Mouse (Mus musculus) liver, embryonic 14.5 days (tissue): ENCODE data around the gene Tkfc.

Experiments
- CTCF ChIP-seq: IDR thresholded peaks from 2 replicates; pipeline ENCODE4 v1.5.1; 2016; ENCODE audit warnings: antibody characterized with exemption, low read depth, control low read depth
- EP300 ChIP-seq: IDR thresholded peaks from 2 replicates; pipeline ENCODE4 v1.6.1; 2016; ENCODE audit warnings: antibody characterized with exemption, low read depth

DNA sequence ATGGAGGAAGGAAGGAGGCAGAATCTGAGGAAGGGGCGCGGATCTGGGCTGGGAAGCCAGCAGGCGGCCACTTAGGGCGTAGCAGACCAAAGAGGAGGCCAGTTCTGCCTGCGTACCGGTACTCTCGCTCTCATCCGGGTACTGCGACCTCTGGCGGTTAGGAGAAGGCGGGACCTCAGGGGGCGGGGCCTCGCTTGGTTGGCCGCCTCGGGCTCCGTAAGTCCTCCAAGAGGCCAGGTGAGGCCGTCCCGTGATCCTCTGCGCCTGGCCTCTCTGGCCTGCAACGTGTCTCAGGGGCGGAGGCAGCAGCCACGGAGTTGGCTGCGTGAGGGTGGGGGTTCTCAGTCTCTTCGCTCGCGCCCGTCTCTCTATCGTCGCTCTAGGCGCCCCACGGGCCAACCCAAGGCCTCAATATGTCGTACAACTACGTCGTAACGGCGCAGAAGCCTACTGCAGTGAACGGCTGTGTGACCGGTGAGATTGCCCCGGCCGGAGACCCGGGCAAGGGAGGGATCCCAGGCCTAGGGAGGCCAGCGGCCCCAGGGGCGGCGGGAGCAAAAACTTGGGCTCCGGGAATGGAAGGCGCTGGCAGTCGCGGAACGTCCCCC lies at the start of gene Tkfc, which contains the start of gene Ddb1:
- peak; percentile 88 for TF ChIP-seq CTCF
- TF ChIP-seq EP300, result peak; percentile 49
